Mouse (Mus musculus) cerebellum, adult 9-10 months (tissue): ENCODE measurements at regions not wholly inside any gene's neighbourhood (a gene's known extent, or its start where the extent isn't known, plus 50 kb on each side); places are given as distances from the start of the nearest gene placed in this dataset.
"Not testable (repeated sequence)": the region's sequence is repeated elsewhere in the genome, so short reads cannot be mapped to it uniquely, and the experiment has no call there.

Experiments used
- DNase-seq: peaks from one replicate; pipeline ENCODE4 v3.0.0; 2022

- peak; percentile 8 for DNase-seq
These were observed 72.8 kb upstream of the Ugt8a start for GRCm38 (mm10) chr3:126011269-126011668.

GRCm38 (mm10) chr3:126016166-126016565 lies 77.7 kb upstream of the Ugt8a start:
- DNase-seq = no peak

- DNase-seq = no peak
These were observed 105.9 kb upstream of the Ugt8a start for GRCm38 (mm10) chr3:126044327-126044726.

GRCm38 (mm10) chr3:126044861-126045260 lies 106.4 kb upstream of the Ugt8a start:
- DNase-seq = no peak

- DNase-seq = no peak
These were observed 107.8 kb upstream of the Ugt8a start for GRCm38 (mm10) chr3:126045992-126046786.

- DNase-seq = peak; percentile 3
These were observed 120.2 kb upstream of the Ugt8a start for GRCm38 (mm10) chr3:126058585-126058984.

GRCm38 (mm10) chr3:126105086-126105485 lies 166.7 kb upstream of the Ugt8a start:
- DNase-seq = no peak

GRCm38 (mm10) chr3:126109371-126109770 lies 171.0 kb upstream of the Ugt8a start:
- no peak for DNase-seq

GRCm38 (mm10) chr3:126117849-126118248 lies 179.4 kb upstream of the Ugt8a start:
- DNase-seq = no peak

GRCm38 (mm10) chr3:126122323-126123259 lies 184.2 kb upstream of the Ugt8a start:
- DNase-seq = no peak

- DNase-seq = no peak
These were observed 196.9 kb upstream of the Arsj start for GRCm38 (mm10) chr3:126166542-126166941.

- DNase-seq = no peak
These were observed 154.5 kb upstream of the Arsj start for GRCm38 (mm10) chr3:126209024-126209423.

- DNase-seq = no peak
These were observed 153.3 kb upstream of the Arsj start for GRCm38 (mm10) chr3:126210226-126210625.

- no peak for DNase-seq
These were observed 135.9 kb upstream of the Arsj start for GRCm38 (mm10) chr3:126227575-126227974.

GRCm38 (mm10) chr3:126245834-126246233 lies 117.7 kb upstream of the Arsj start:
- no peak for DNase-seq

- no peak for DNase-seq
These were observed 102.2 kb upstream of the Arsj start for GRCm38 (mm10) chr3:126261270-126261669.

GRCm38 (mm10) chr3:126272027-126272426 lies 91.5 kb upstream of the Arsj start:
- not testable (repeated sequence) for DNase-seq

- DNase-seq = no peak
These were observed 89.9 kb upstream of the Arsj start for GRCm38 (mm10) chr3:126273566-126273965.

GRCm38 (mm10) chr3:126276008-126276700 lies 87.3 kb upstream of the Arsj start:
- DNase-seq = peak; percentile 39

GRCm38 (mm10) chr3:126284294-126285090 lies 79.0 kb upstream of the Arsj start:
- no peak for DNase-seq

- DNase-seq = no peak
These were observed 71.2 kb upstream of the Arsj start for GRCm38 (mm10) chr3:126292259-126292658.

GRCm38 (mm10) chr3:126292830-126293229 lies 70.7 kb upstream of the Arsj start:
- DNase-seq = no peak
